Mouse (Mus musculus) heart, postnatal 25 days (tissue): ENCODE data around the gene Tmcc2. TPM values are rescaled to one million over a fixed set of nuclear protein-coding genes. Genes with fewer than 3 reads are reported as not detected.
"Not testable (repeated sequence)": the region's sequence is repeated elsewhere in the genome, so short reads cannot be mapped to it uniquely, and the experiment has no call there.

ENCODE experiments used
- DNase-seq: peaks from one replicate; pipeline ENCODE4 v3.0.0; 2022; ENCODE audit warnings: low spot score
- intact Hi-C: fragments of 180-260 bp; cut with DNase I; formaldehyde crosslinking; loops from one replicate; pipeline ENCODE4 v1.15.1; 2025
- total RNA-seq, 2 experiments: library from RNA; stranded (reverse); gene quantifications; 2 replicates each; pipeline ENCODE4 v1.2.3; 2021

The Tmcc2 gene
- total RNA-seq, 2 experiments from 2014 or later = 17.0 to 18.5 TPM

GRCm38 (mm10) chr1:132372354-132372753, 18.7 kb downstream of the Tmcc2 start:
- intact Hi-C loops = loop anchor here (2.0 to 5.0 kb wide), 2 partner anchors 16 to 220 kb away; no protein-coding TSS in a partner anchor
- DNase-seq = no peak

- no peak for DNase-seq
- intact Hi-C loops = loop anchor here (2.0 to 5.0 kb wide), 2 partner anchors 17 to 221 kb away; no protein-coding TSS in a partner anchor
These were observed 19.6 kb downstream of the Tmcc2 start for GRCm38 (mm10) chr1:132371298-132372081.

DNA sequence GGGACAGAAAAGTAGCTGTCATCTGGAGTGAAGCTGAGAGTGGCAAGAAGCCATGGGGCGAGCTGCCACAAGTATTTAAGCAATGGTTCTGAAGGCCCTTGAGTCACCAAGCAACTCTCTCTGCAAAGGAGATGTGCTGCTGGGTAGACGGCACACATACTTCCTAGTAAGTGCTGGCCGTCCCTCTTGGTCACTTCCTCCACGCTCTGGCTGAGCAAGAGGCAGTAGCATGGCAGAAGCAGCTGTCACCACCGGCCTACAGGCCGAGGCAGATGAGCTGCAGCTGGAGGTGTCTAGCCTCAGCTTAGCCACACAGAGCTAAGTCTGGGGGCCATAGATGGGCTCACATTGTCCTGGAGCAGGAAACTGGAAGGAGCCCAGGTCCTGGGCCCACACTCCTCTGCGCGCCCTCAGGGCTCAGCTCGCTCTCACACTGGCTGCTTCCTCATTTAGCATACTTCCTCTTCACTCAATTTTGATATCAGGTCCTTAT, 20.4 kb downstream of the Tmcc2 start:
- peak; percentile 41 for DNase-seq
- intact Hi-C loops = loop anchor here (5.0 kb wide), 1 partner anchor 222 kb away; no protein-coding TSS in a partner anchor

GRCm38 (mm10) chr1:132367692-132368506, 23.2 kb downstream of the Tmcc2 start:
- intact Hi-C loops = loop anchor here (2.0 kb wide), 4 partner anchors 23 to 153 kb away; partner anchors contain the start of genes Dstyk and Tmcc2
- peak; percentile 69 for DNase-seq

DNA sequence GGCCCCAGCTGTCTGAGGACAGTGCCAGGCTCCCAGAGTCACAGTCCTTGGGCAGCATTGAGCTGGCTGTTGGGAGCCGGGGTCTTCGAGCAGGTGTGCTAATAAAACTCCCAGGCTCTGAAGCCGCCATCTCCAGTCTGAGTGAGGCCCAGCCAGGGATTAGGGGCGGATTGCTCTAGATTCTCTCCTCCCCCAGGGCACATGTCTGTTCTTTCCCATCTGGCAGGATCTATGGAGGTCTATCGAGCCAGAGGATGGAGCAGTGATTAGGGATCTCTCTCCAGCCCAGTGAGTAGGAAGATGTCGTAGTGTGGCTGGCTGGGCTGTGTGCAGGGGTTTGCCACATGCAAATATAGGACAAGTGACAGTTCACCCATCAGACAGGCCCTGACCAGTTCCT, 24.1 kb downstream of the Tmcc2 start:
- intact Hi-C loops = loop anchor here (2.0 kb wide), 4 partner anchors 24 to 154 kb away; partner anchors contain the start of genes Dstyk and Tmcc2
- no peak for DNase-seq

DNA sequence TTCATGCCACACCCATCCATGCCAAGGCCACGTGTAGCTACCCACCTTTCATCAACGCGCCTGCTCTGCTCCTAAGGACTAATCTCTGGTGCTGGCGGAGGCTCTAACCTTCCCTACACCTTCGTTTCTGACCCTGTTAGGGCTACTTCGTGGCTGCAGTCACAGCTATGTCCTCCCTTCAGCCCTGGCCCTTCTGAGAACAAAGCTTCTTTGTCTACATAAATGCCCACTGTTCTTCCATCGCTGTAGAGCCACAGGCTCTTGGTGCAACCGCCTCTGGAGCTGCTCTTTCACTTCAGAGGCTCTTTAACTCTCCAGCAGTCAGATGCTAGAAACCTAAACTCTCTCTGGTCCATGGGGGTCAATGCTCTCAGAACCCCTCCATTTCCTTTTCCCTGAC, 24.8 kb downstream of the Tmcc2 start:
- DNase-seq = no peak
- intact Hi-C loops = loop anchor here (2.0 kb wide), 4 partner anchors 25 to 155 kb away; partner anchors contain the start of genes Dstyk and Tmcc2

DNA sequence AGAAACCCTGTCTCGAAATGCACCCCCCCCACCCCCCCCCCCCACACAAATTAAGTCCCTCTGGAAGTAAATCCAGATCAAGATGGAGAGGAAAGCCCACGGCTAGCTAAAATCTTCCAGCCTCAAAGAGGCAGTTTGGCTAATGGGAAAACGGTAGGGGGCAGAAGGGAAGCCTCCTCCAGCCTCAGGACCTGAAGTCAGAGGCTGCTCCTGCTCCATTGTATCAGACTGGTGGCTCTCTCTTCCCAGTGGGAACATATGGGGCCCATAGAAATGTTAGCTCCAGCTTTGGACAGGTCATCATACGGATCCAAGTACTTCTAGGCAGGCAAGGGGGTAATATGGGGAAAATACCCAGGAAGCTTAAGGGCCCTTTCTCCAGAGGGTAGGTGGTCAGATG, 25.4 kb downstream of the Tmcc2 start:
- intact Hi-C loops = loop anchor here (2.0 kb wide), 4 partner anchors 25 to 155 kb away; partner anchors contain the start of genes Dstyk and Tmcc2
- no peak for DNase-seq

- DNase-seq = no peak
- intact Hi-C loops = no loop called here
These were observed 26.1 kb downstream of the Tmcc2 start for GRCm38 (mm10) chr1:132364896-132365557.

DNA sequence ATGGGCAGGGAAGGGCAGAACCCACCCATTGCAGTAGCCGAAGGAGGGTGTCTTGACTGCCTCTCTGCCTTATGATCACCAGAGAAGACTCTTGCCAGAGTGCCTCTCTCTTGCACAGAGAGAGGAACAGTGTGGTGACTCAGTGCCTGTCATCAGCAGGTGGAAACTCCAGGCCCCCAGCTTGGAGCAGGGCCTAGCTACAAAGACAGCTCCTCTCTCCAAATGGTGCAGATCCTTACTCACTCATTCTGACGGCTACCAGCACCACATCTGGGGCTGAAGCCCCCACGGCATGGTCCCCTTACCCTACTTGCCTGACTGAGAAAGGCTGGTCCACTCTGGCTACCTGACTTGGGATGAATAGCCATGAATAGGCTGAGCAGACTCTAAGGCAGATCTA, 26.7 kb downstream of the Tmcc2 start:
- no peak for DNase-seq
- intact Hi-C loops = no loop called here

- intact Hi-C loops = no loop called here
- no peak for DNase-seq
These were observed 29.1 kb downstream of the Tmcc2 start for GRCm38 (mm10) chr1:132361959-132362358.

DNA sequence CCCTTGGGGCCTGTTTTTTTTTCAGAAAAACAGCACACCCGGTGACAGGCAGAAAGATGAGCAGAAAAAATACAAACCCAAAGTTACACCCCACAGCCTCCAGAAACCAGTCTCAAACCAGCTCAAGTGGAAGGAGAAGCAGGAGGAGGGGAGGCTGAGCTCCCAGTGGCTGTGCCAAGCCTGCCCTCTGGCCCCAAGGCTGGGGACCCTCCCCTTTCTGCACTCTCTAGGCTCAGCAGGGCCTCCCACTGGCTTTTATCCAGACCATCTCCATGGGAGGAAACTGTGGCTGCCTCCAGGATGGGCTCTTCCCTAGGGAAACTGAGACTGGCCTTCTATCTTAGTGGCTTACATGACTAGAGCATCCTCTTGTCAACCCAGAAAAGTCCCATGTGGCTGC, 34.2 kb downstream of the Tmcc2 start:
- intact Hi-C loops = loop anchor here (10.0 kb wide), 1 partner anchor 122 kb away; no protein-coding TSS in a partner anchor
- no peak for DNase-seq

GRCm38 (mm10) chr1:132355841-132356242, 35.2 kb downstream of the Tmcc2 start:
- DNase-seq = peak; percentile 72
- intact Hi-C loops = loop anchor here (1.0 to 10.0 kb wide), 3 partner anchors 43 to 199 kb away; no protein-coding TSS in a partner anchor

DNA sequence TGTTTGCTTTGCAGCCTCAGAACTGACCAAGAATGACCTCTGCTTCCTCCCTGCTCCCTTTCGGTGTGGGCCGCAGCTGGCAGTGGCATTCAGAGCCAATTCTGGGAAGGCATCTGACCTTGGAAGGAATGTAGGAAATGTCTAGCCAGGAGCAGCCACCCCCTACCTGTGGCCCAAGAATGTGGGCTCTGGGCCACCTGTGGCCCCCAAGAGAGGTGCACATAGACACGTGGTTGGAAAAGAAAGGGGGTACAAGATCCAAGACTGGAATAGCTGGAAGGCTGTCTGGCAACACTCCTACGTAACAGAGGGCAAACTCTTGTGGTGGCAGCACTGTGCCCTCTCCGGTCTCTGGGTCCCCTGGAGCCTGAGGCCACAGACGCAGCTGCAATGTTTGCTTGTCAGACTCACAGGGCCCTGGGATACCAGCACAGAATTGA, 35.9 kb downstream of the Tmcc2 start:
- DNase-seq = no peak

GRCm38 (mm10) chr1:132354234-132354633, 36.8 kb downstream of the Tmcc2 start:
- intact Hi-C loops = loop anchor here (2.0 to 10.0 kb wide), 2 partner anchors 119 to 197 kb away; no protein-coding TSS in a partner anchor
- DNase-seq = no peak

More for the DNA sequence above, 35.9 kb downstream of the Tmcc2 start:
- intact Hi-C loops = loop anchor here (1.0 to 10.0 kb wide), 3 partner anchors 42 to 198 kb away; no protein-coding TSS in a partner anchor

DNA sequence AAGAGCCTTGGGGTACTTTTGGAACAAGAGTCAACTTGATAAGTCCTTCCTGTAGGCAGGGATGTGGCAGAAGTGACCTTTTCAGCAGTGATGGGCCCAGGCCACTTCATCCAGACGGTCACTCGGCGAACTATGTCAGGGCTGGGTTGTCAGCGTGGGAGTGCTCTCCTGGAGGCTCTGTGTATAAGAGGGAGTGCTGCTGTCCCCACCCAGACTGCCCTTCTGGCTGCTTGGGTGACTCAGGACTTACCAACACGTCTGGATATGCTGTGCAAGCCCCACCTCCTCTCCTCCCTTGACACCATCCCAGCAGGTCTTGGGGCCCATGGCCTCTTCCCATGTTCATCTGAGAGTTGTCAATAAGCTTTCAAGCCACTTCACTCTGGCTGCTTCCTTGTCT, 37.7 kb downstream of the Tmcc2 start:
- intact Hi-C loops = loop anchor here (10.0 kb wide), 1 partner anchor 119 kb away; no protein-coding TSS in a partner anchor
- no peak for DNase-seq

DNA sequence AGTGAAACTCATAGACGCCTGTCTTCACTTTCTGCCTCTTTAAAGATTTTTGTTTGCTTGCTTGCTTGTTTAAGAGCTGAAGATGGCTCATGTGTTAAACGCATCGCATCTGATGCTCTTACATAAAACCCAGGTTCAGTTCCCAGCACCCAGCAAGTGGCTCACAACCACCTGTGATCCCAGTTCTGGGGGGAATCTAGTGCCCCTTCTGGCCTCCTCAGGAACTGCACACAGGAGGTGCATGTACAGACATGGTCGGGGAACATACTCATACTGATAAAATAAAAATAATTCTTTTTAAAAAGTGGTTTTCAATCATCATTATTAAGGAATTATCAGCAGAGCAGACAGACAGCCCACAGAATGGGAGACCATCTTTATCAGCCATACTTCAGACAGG, 40.0 kb downstream of the Tmcc2 start:
- intact Hi-C loops = loop anchor here (10.0 kb wide), 1 partner anchor 116 kb away; no protein-coding TSS in a partner anchor

DNA sequence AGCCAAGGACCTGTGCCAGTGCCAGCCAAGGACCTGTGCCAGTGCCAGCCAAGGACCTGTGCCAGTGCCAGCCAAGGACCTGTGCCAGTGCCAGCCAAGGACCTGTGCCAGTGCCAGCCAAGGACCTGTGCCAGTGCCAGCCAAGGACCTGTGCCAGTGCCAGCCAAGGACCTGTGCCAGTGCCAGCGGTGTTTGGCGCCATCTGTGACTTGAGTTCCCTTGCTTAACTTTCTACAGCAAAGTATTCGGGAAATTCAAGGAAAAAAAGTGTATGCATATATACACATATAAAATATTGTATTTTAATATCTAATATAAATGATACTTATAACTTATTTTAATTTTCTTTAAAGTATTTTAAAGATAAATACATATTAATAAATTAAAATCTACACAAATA, 41.5 kb downstream of the Tmcc2 start:
- intact Hi-C loops, DNase-seq: not testable (repeated sequence)

More for the DNA sequence above, 40.0 kb downstream of the Tmcc2 start:
- no peak for DNase-seq

DNA sequence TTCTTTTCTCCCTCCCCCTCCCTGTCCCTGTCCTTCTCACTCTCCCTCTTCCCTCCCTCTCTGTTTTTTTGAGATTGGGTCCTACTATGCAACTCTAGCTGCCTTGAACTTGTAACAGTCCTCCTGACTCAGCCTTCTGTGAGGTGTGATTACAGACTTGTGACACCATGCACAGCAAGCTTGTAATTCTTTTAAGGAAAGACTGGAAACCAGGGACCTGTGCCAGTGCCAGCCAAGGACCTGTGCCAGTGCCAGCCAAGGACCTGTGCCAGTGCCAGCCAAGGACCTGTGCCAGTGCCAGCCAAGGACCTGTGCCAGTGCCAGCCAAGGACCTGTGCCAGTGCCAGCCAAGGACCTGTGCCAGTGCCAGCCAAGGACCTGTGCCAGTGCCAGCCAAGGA, 42.0 kb downstream of the Tmcc2 start:
- DNase-seq = not testable (repeated sequence)

GRCm38 (mm10) chr1:132348401-132348800, 42.7 kb downstream of the Tmcc2 start:
- intact Hi-C loops = no loop called here
- no peak for DNase-seq

More for the DNA sequence above, 42.0 kb downstream of the Tmcc2 start:
- intact Hi-C loops = not testable (repeated sequence)
